Comparison of ENCODE assay signal across 8 mouse cellular contexts in the genomic region with DNA sequence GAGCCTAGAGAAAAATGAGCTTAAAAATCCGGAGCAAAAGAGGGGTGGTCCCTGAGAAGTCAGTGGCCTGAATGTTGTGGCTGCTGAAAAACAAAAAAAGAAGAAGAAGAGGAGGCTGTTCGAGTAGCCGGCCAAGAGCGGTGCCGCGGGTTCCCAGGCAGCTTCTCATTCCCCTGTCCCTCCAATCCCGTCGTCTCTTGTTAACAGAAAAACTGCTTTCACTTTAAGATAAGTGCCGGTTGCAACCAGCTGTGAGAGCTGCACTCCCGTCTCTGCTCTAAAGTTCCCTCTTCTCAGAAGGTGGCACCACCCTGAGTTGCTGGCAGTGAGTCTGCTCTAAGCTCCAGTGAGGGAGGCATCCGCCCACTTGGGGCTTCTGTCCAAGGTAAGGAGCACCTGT. TPM values are rescaled to one million over a fixed set of nuclear protein-coding genes. Genes with fewer than 3 reads are reported as not detected.
DNase-seq lines count a peak whose midpoint lies in the region; ATAC-seq and TF ChIP-seq lines count a peak whose summit lies in the region.
"Not testable (repeated sequence)": the region's sequence is repeated elsewhere in the genome, so short reads cannot be mapped to it uniquely, and the experiment has no call there.
"Had no signal": no experiment of that assay in that cellular context is flagged by ENCODE, and none has a peak within 500 bp of the region (broad histone marks: within the 10 kb centered on the region; RNA-seq: fewer than 3 reads in every experiment).

A gene (plus strand): TSS at position 228 of the 400 bp plus-strand sequence.

- H3K4me2 ChIP-seq in forebrain, embryonic 14.5 days (ENCODE audit: low read length), result peak within 1 kb of the TSS; percentile 39
- H3K4me2 ChIP-seq in heart, postnatal 0 days (ENCODE audit: low read depth, low read length), result peak within 1 kb of the TSS; percentile 52
- peak within 1 kb of the TSS; percentile 55 for H3K4me2 ChIP-seq in intestine, postnatal 0 days (replicated peaks; ENCODE audit: low read depth)
- H3K4me2 ChIP-seq in limb, embryonic 14.5 days (replicated peaks; ENCODE audit: low read depth, low read length, severe bottlenecking), result peak within 1 kb of the TSS; percentile 41

- peak within 1 kb of the TSS; percentile 25; the same call in 1 of the 2 replicates for H3K9ac ChIP-seq in forebrain, embryonic 14.5 days (ENCODE audit: low read length)
- H3K9ac ChIP-seq in heart, postnatal 0 days (replicated peaks; ENCODE audit: low read depth, low read length), result peak within 1 kb of the TSS; percentile 53
- not testable (repeated sequence) for H3K9ac ChIP-seq in intestine, postnatal 0 days (ENCODE audit: low read depth, low read length)
- peak within 1 kb of the TSS; percentile 44; the same call in 1 of the 2 replicates for H3K9ac ChIP-seq in limb, embryonic 14.5 days (ENCODE audit: low read depth, low read length, severe bottlenecking)

- H3K4me1 ChIP-seq in brown adipose tissue, adult 24 weeks (ENCODE audit: control insufficient read depth, insufficient read depth, insufficient read length, low read length); forebrain, embryonic 14.5 days (ENCODE audit: control insufficient read depth, insufficient read depth, low read length); heart, postnatal 0 days (ENCODE audit: control insufficient read depth, insufficient read depth); intestine, postnatal 0 days (replicated peaks; ENCODE audit: control insufficient read depth, insufficient read depth, low read length); limb, embryonic 14.5 days (ENCODE audit: control insufficient read depth, insufficient read depth, low read length); olfactory bulb, adult 2 months (ENCODE audit: control insufficient read depth, insufficient read depth, low read length): not testable (repeated sequence)

- not testable (repeated sequence) for TF ChIP-seq EP300 in heart, postnatal 0 days (IDR thresholded peaks at IDR 0.05; ENCODE audit: low read depth)

- ATAC-seq in forebrain, embryonic 14.5 days; heart, postnatal 0 days (ENCODE audit: insufficient read depth, low read depth); intestine, postnatal 0 days; limb, embryonic 14.5 days (ENCODE audit: low FRiP score, low read depth): not testable (repeated sequence)

- peak within 1 kb of the TSS; percentile 37; the same call in 1 of the 2 replicates for H3K27ac ChIP-seq in brown adipose tissue, adult 24 weeks (replicated peaks; ENCODE audit: low read depth, low read length)
- H3K27ac ChIP-seq in forebrain, embryonic 14.5 days (ENCODE audit: low read depth, low read length); intestine, postnatal 0 days (ENCODE audit: low read depth, low read length); limb, embryonic 14.5 days (replicated peaks; ENCODE audit: low read depth, low read length); olfactory bulb, adult 2 months (ENCODE audit: insufficient read depth, low read depth, low read length): not testable (repeated sequence)
- H3K27ac ChIP-seq in heart, postnatal 0 days (ENCODE audit: low read depth), result peak within 1 kb of the TSS; percentile 81

- peak within 1 kb of the TSS; percentile 51 for H3K4me3 ChIP-seq in brown adipose tissue, adult 24 weeks (ENCODE audit: insufficient read depth, low read depth, low read length)
- H3K4me3 ChIP-seq in forebrain, embryonic 14.5 days (ENCODE audit: low read depth, low read length), result peak within 1 kb of the TSS; percentile 16; the same call in 1 of the 2 replicates
- H3K4me3 ChIP-seq in heart, postnatal 0 days (ENCODE audit: low read depth, low read length), result peak within 1 kb of the TSS; percentile 46
- H3K4me3 ChIP-seq in intestine, postnatal 0 days (ENCODE audit: low read depth, low read length), result peak within 1 kb of the TSS; percentile 31
- peak within 1 kb of the TSS; percentile 26 for H3K4me3 ChIP-seq in limb, embryonic 14.5 days (replicated peaks; ENCODE audit: low read length)
- H3K4me3 ChIP-seq in olfactory bulb, adult 2 months (ENCODE audit: insufficient read depth, low read depth, low read length), result peak within 1 kb of the TSS; percentile 44

- not testable (repeated sequence) for TF ChIP-seq CTCF in heart, postnatal 0 days (IDR thresholded peaks at IDR 0.05; ENCODE audit: low read depth); intestine, postnatal 0 days (IDR thresholded peaks at IDR 0.05; ENCODE audit: low read depth); olfactory bulb, adult 2 months (IDR thresholded peaks at IDR 0.05; ENCODE audit: insufficient read depth, low read depth, low read length)

- not testable (repeated sequence) for TF ChIP-seq POLR2A in limb, embryonic 14.5 days (IDR thresholded peaks at IDR 0.05; ENCODE audit: borderline replicate concordance, extremely low read depth, insufficient read depth, insufficient read length); olfactory bulb, adult 2 months (IDR thresholded peaks at IDR 0.05; ENCODE audit: insufficient read depth, low read depth, low read length)

- DNase-seq in forebrain, embryonic 14.5 days (ENCODE audit: low spot score), result peak; percentile 30
- DNase-seq in heart, postnatal 0 days (ENCODE audit: low spot score), result peak; percentile 42
- DNase-seq in limb, embryonic 14.5 days (ENCODE audit: low spot score), result peak; percentile 21
- DNase-seq in lung, postnatal 36 days, result peak; percentile 1

- not testable (repeated sequence) for H3K36me3 ChIP-seq in forebrain, embryonic 14.5 days (ENCODE audit: control insufficient read depth, insufficient read depth, low read length); heart, postnatal 0 days (replicated peaks; ENCODE audit: control insufficient read depth, insufficient read depth, low read length); intestine, postnatal 0 days (ENCODE audit: control insufficient read depth, insufficient read depth); limb, embryonic 14.5 days (ENCODE audit: control insufficient read depth, insufficient read depth, low read length)

- not testable (repeated sequence) for H3K9me3 ChIP-seq in forebrain, embryonic 14.5 days (replicated peaks; ENCODE audit: control insufficient read depth, low read length); heart, postnatal 0 days (replicated peaks; ENCODE audit: control insufficient read depth, low read length); intestine, postnatal 0 days (ENCODE audit: control insufficient read depth); limb, embryonic 14.5 days (ENCODE audit: control insufficient read depth, low read length)

- WGBS in forebrain, embryonic 14.5 days, result 4% methylated on average over 11 of the region's 11 CpGs
- 0% methylated on average over 10 of the region's 11 CpGs for WGBS in heart, postnatal 0 days
- WGBS in intestine, postnatal 0 days, result under 1% methylated on average over 10 of the region's 11 CpGs
- 1% methylated on average over 10 of the region's 11 CpGs for WGBS in limb, embryonic 14.5 days
- WGBS in olfactory bulb, adult 2 months, result 3% methylated on average over 11 of the region's 11 CpGs

- H3K27me3 ChIP-seq in forebrain, embryonic 14.5 days (replicated peaks; ENCODE audit: control insufficient read depth, insufficient read depth, low read length); heart, postnatal 0 days (ENCODE audit: control insufficient read depth, insufficient read depth, low read length); intestine, postnatal 0 days (replicated peaks; ENCODE audit: control insufficient read depth, insufficient read depth, low read length); limb, embryonic 14.5 days (ENCODE audit: control insufficient read depth, insufficient read depth, low read length): not testable (repeated sequence)

RNA-seq across cellular contexts. Expression of the gene that starts here (rescaled TPM):
- 2.5 TPM in 1 of 2 replicates, not detected in the other for polyA plus RNA-seq in brown adipose tissue, adult 24 weeks (2012; ENCODE audit: insufficient read depth, insufficient read length, missing spikeins)
- not detected in 2 replicates for polyA plus RNA-seq in forebrain, embryonic 14.5 days (2014; fragmentation: Nextera tagmentation; extraction: Ambion mirVana)
- 0.31 and 4.0 TPM in 2 replicates for total RNA-seq in heart, postnatal 0 days (2014; rRNA removed; ENCODE audit: low replicate concordance)
- 4.0 and 5.4 TPM in 2 replicates for polyA plus RNA-seq in heart, postnatal 0 days (2015; fragmentation: Nextera tagmentation; extraction: Ambion mirVana)
- 1.3 and 1.5 TPM in 2 replicates for polyA plus RNA-seq in intestine, postnatal 0 days (2015; fragmentation: Nextera tagmentation; extraction: Ambion mirVana)
- 0.67 and 0.73 TPM in 2 replicates for polyA plus RNA-seq in limb, embryonic 14.5 days (2012; rRNA removed)
- 0.39 and 1.1 TPM in 2 replicates for polyA plus RNA-seq in limb, embryonic 14.5 days (2014; fragmentation: Nextera tagmentation; extraction: Ambion mirVana)
- polyA plus RNA-seq in olfactory bulb, adult 2 months (2012; ENCODE audit: insufficient read depth, insufficient read length, low replicate concordance, missing spikeins), result not detected in 2 replicates
- total RNA-seq: layer of hippocampus, postnatal 36 days had no signal

Comparison
In these comparisons a context has a peak if more than half of its experiments do, and no peak if none do; other contexts are left out.
1. Peak in DNase-seq, H3K4me3 ChIP-seq, H3K9ac ChIP-seq and H3K4me2 ChIP-seq in forebrain, embryonic 14.5 days; RNA of the gene not detected or under 1 TPM.